Mouse (Mus musculus): ENCODE measurements around the gene Hdac7. TPM values are rescaled to one million over a fixed set of nuclear protein-coding genes. Genes with fewer than 3 reads are reported as not detected.

Gene Hdac7
- polyA plus RNA-seq, 1 experiment from 2014 or later, result 34.1 TPM

- H3K27ac ChIP-seq (ENCODE audit: low read depth, low read length), result no peak overlapping the region
- H3K27me3 ChIP-seq (ENCODE audit: control insufficient read depth, insufficient read depth, low read length), result no peaks in the 10 kb centered on the region; the same call in 1 of the 2 replicates
- ATAC-seq (ENCODE audit: low FRiP score, low TSS enrichment), result no peak
- no peak overlapping the region for H3K4me3 ChIP-seq (ENCODE audit: low read length)
- 78% methylated on average over 10 of the region's 10 CpGs for WGBS
- H3K4me1 ChIP-seq (ENCODE audit: control insufficient read depth, insufficient read depth, low read length), result peaks cover 16% of the 10 kb centered on the region; the same call in 1 of the 2 replicates
- peaks cover 9% of the 10 kb centered on the region; the same call in 1 of the 2 replicates for H3K36me3 ChIP-seq (ENCODE audit: control insufficient read depth, insufficient read depth, low read length)
- no peaks in the 10 kb centered on the region for H3K9me3 ChIP-seq (ENCODE audit: control insufficient read depth, low read length)
- H3K9ac ChIP-seq (ENCODE audit: low read depth, low read length), result no peak overlapping the region
- no peak overlapping the region for H3K4me2 ChIP-seq (replicated peaks; ENCODE audit: low read depth, low read length)
Observed at GRCm38 (mm10) chr15:97786412-97787112, 57.7 kb downstream of the Hdac7 start.

GRCm38 (mm10) chr15:97785731-97786411, 58.4 kb downstream of the Hdac7 start:
- Histone ChIP-seq H3K27ac (ENCODE audit: low read depth, low read length) (no peak overlapping the region), H3K27me3 (ENCODE audit: control insufficient read depth, insufficient read depth, low read length) (no peaks in the 10 kb centered on the region; the same call in 1 of the 2 replicates), H3K9me3 (ENCODE audit: control insufficient read depth, low read length) (no peaks in the 10 kb centered on the region), H3K4me2 (replicated peaks; ENCODE audit: low read depth, low read length) (no peak overlapping the region), H3K36me3 (ENCODE audit: control insufficient read depth, insufficient read depth, low read length) (peaks cover 3% of the 10 kb centered on the region; the same call in 1 of the 2 replicates), H3K4me1 (ENCODE audit: control insufficient read depth, insufficient read depth, low read length) (peaks cover 20% of the 10 kb centered on the region), H3K9ac (ENCODE audit: low read depth, low read length) (no peak overlapping the region), H3K4me3 (ENCODE audit: low read length) (no peak overlapping the region)
- 85% methylated on average over 9 of the region's 9 CpGs for WGBS
- no peak for ATAC-seq (ENCODE audit: low FRiP score, low TSS enrichment)

- no peak overlapping the region for H3K27ac ChIP-seq (ENCODE audit: low read depth, low read length)
Observed at GRCm38 (mm10) chr15:97784561-97785161, 59.6 kb downstream of the Hdac7 start.

GRCm38 (mm10) chr15:97784092-97784559, 60.2 kb downstream of the Hdac7 start:
- H3K27me3 ChIP-seq (ENCODE audit: control insufficient read depth, insufficient read depth, low read length), result no peaks in the 10 kb centered on the region; the same call in 1 of the 2 replicates
- H3K4me3 ChIP-seq (ENCODE audit: low read length), result peak overlapping the region; percentile 73
- 2% methylated on average over 39 of the region's 39 CpGs for WGBS
- no peaks in the 10 kb centered on the region for H3K36me3 ChIP-seq (ENCODE audit: control insufficient read depth, insufficient read depth, low read length)
- H3K9ac ChIP-seq (ENCODE audit: low read depth, low read length), result peak overlapping the region; percentile 89
- no peaks in the 10 kb centered on the region for H3K9me3 ChIP-seq (ENCODE audit: control insufficient read depth, low read length)
- peak; percentile 82 for ATAC-seq (ENCODE audit: low FRiP score, low TSS enrichment)
- peaks cover 31% of the 10 kb centered on the region for H3K4me1 ChIP-seq (ENCODE audit: control insufficient read depth, insufficient read depth, low read length)
- no peak overlapping the region for H3K27ac ChIP-seq (ENCODE audit: low read depth, low read length)
- peak overlapping the region; percentile 87 for H3K4me2 ChIP-seq (replicated peaks; ENCODE audit: low read depth, low read length)

More at GRCm38 (mm10) chr15:97784561-97785161, 59.6 kb downstream of the Hdac7 start:
- Histone ChIP-seq H3K9me3 (ENCODE audit: control insufficient read depth, low read length) (no peaks in the 10 kb centered on the region), H3K4me2 (replicated peaks; ENCODE audit: low read depth, low read length) (peak overlapping the region; percentile 87), H3K36me3 (ENCODE audit: control insufficient read depth, insufficient read depth, low read length) (no peaks in the 10 kb centered on the region), H3K27me3 (ENCODE audit: control insufficient read depth, insufficient read depth, low read length) (no peaks in the 10 kb centered on the region; the same call in 1 of the 2 replicates), H3K9ac (ENCODE audit: low read depth, low read length) (peak overlapping the region; percentile 89), H3K4me1 (ENCODE audit: control insufficient read depth, insufficient read depth, low read length) (peaks cover 30% of the 10 kb centered on the region), H3K4me3 (ENCODE audit: low read length) (peak overlapping the region; percentile 73)
- WGBS, result 7% methylated on average over 42 of the region's 45 CpGs
- peak; percentile 44 for ATAC-seq (ENCODE audit: low FRiP score, low TSS enrichment)

- Histone ChIP-seq H3K4me1 (ENCODE audit: control insufficient read depth, insufficient read depth, low read length) (peaks cover 40% of the 10 kb centered on the region), H3K36me3 (ENCODE audit: control insufficient read depth, insufficient read depth, low read length) (no peaks in the 10 kb centered on the region), H3K9me3 (ENCODE audit: control insufficient read depth, low read length) (no peaks in the 10 kb centered on the region), H3K27me3 (ENCODE audit: control insufficient read depth, insufficient read depth, low read length) (no peaks in the 10 kb centered on the region; the same call in 1 of the 2 replicates), H3K27ac (ENCODE audit: low read depth, low read length) (no peak overlapping the region), H3K9ac (ENCODE audit: low read depth, low read length) (no peak overlapping the region), H3K4me2 (replicated peaks; ENCODE audit: low read depth, low read length) (peak overlapping the region; percentile 33), H3K4me3 (ENCODE audit: low read length) (peak overlapping the region; percentile 5; the same call in 1 of the 2 replicates)
- 5% methylated on average over 9 of the region's 9 CpGs for WGBS
- peak; percentile 14 for ATAC-seq (ENCODE audit: low FRiP score, low TSS enrichment)
Observed at GRCm38 (mm10) chr15:97782749-97783105, 61.6 kb downstream of the Hdac7 start.

GRCm38 (mm10) chr15:97781961-97782748, 62.1 kb downstream of the Hdac7 start:
- no peak overlapping the region for H3K9ac ChIP-seq (ENCODE audit: low read depth, low read length)
- H3K4me2 ChIP-seq (replicated peaks; ENCODE audit: low read depth, low read length), result peak overlapping the region; percentile 33
- H3K4me1 ChIP-seq (ENCODE audit: control insufficient read depth, insufficient read depth, low read length), result peaks cover 43% of the 10 kb centered on the region
- no peaks in the 10 kb centered on the region; the same call in 1 of the 2 replicates for H3K27me3 ChIP-seq (ENCODE audit: control insufficient read depth, insufficient read depth, low read length)
- H3K36me3 ChIP-seq (ENCODE audit: control insufficient read depth, insufficient read depth, low read length), result no peaks in the 10 kb centered on the region
- H3K9me3 ChIP-seq (ENCODE audit: control insufficient read depth, low read length), result no peaks in the 10 kb centered on the region
- WGBS, result 10% methylated on average over 24 of the region's 24 CpGs
- peak; percentile 20; the same call in 1 of the 2 replicates for ATAC-seq (ENCODE audit: low FRiP score, low TSS enrichment)
- peak overlapping the region; percentile 5; the same call in 1 of the 2 replicates for H3K4me3 ChIP-seq (ENCODE audit: low read length)
- peak overlapping the region; percentile 19; the same call in 1 of the 2 replicates for H3K27ac ChIP-seq (ENCODE audit: low read depth, low read length)

- no peak for ATAC-seq (ENCODE audit: low FRiP score, low TSS enrichment)
- H3K4me1 ChIP-seq (ENCODE audit: control insufficient read depth, insufficient read depth, low read length), result peaks cover 44% of the 10 kb centered on the region
- H3K27me3 ChIP-seq (ENCODE audit: control insufficient read depth, insufficient read depth, low read length), result no peaks in the 10 kb centered on the region; the same call in 1 of the 2 replicates
- H3K4me2 ChIP-seq (replicated peaks; ENCODE audit: low read depth, low read length), result no peak overlapping the region
- H3K36me3 ChIP-seq (ENCODE audit: control insufficient read depth, insufficient read depth, low read length), result no peaks in the 10 kb centered on the region
- WGBS, result 54% methylated on average over 12 of the region's 12 CpGs
- no peak overlapping the region for H3K9ac ChIP-seq (ENCODE audit: low read depth, low read length)
- peak overlapping the region; percentile 32; the same call in 1 of the 2 replicates for H3K27ac ChIP-seq (ENCODE audit: low read depth, low read length)
- no peak overlapping the region for H3K4me3 ChIP-seq (ENCODE audit: low read length)
- no peaks in the 10 kb centered on the region for H3K9me3 ChIP-seq (ENCODE audit: control insufficient read depth, low read length)
Observed at GRCm38 (mm10) chr15:97780611-97781031, 63.7 kb downstream of the Hdac7 start.

- WGBS, result 92% methylated on average over 1 of the region's 1 CpGs
- H3K27ac ChIP-seq (ENCODE audit: low read depth, low read length), result peak overlapping the region; percentile 37; the same call in 1 of the 2 replicates
- no peak overlapping the region for H3K4me2 ChIP-seq (replicated peaks; ENCODE audit: low read depth, low read length)
- no peak overlapping the region for H3K4me3 ChIP-seq (ENCODE audit: low read length)
- no peaks in the 10 kb centered on the region for H3K9me3 ChIP-seq (ENCODE audit: control insufficient read depth, low read length)
- H3K36me3 ChIP-seq (ENCODE audit: control insufficient read depth, insufficient read depth, low read length), result no peaks in the 10 kb centered on the region
- no peak for ATAC-seq (ENCODE audit: low FRiP score, low TSS enrichment)
- H3K4me1 ChIP-seq (ENCODE audit: control insufficient read depth, insufficient read depth, low read length), result peaks cover 41% of the 10 kb centered on the region
- no peaks in the 10 kb centered on the region; the same call in 1 of the 2 replicates for H3K27me3 ChIP-seq (ENCODE audit: control insufficient read depth, insufficient read depth, low read length)
- no peak overlapping the region for H3K9ac ChIP-seq (ENCODE audit: low read depth, low read length)
Observed at GRCm38 (mm10) chr15:97779576-97779975, 64.7 kb downstream of the Hdac7 start.

Data from kidney, embryonic 14.5 days (tissue).